Mouse (Mus musculus): ENCODE measurements around the gene Rtp2. TPM values are rescaled to one million over a fixed set of nuclear protein-coding genes. Genes with fewer than 3 reads are reported as not detected.
"Not testable (repeated sequence)": the region's sequence is repeated elsewhere in the genome, so short reads cannot be mapped to it uniquely, and the experiment has no call there.

Rtp2 gene
- polyA plus RNA-seq, 1 experiment from 2014 or later = not detected

GRCm38 (mm10) chr16:23934397-23934796, 2.2 kb upstream of the Rtp2 start:
- 73% methylated on average over 2 of the region's 2 CpGs for WGBS
- Histone ChIP-seq H3K27ac (replicated peaks) (no peak overlapping the region), H3K4me3 (no peak overlapping the region), H3K9me3 (no peaks in the 10 kb centered on the region), H3K4me2 (replicated peaks) (no peak overlapping the region), H3K9ac (replicated peaks) (no peak overlapping the region), H3K27me3 (no peaks in the 10 kb centered on the region), H3K36me3 (no peaks in the 10 kb centered on the region), H3K4me1 (no peaks in the 10 kb centered on the region)
- ATAC-seq (replicated peaks) = no peak

- no peak for ATAC-seq (replicated peaks)
- Histone ChIP-seq H3K4me1 (no peaks in the 10 kb centered on the region), H3K9me3 (no peaks in the 10 kb centered on the region), H3K9ac (replicated peaks) (no peak overlapping the region), H3K27me3 (no peaks in the 10 kb centered on the region), H3K36me3 (no peaks in the 10 kb centered on the region), H3K4me3 (no peak overlapping the region), H3K27ac (replicated peaks) (no peak overlapping the region), H3K4me2 (replicated peaks) (no peak overlapping the region)
- WGBS = 70% methylated on average over 18 of the region's 18 CpGs
These were observed 919 bp downstream of the Rtp2 start for GRCm38 (mm10) chr16:23931275-23931674.

- no peaks in the 10 kb centered on the region for H3K27me3 ChIP-seq
- no peak overlapping the region for H3K4me3 ChIP-seq
- no peak for ATAC-seq (replicated peaks)
- H3K4me1 ChIP-seq = no peaks in the 10 kb centered on the region
- H3K9me3 ChIP-seq = no peaks in the 10 kb centered on the region
- H3K27ac ChIP-seq (replicated peaks) = no peak overlapping the region
- WGBS = 93% methylated on average over 3 of the region's 3 CpGs
- no peak overlapping the region for H3K4me2 ChIP-seq (replicated peaks)
- H3K9ac ChIP-seq (replicated peaks) = no peak overlapping the region
- H3K36me3 ChIP-seq = no peaks in the 10 kb centered on the region
These were observed 1.6 kb downstream of the Rtp2 start for GRCm38 (mm10) chr16:23930426-23931073.

- Histone ChIP-seq H3K4me3 (no peak overlapping the region), H3K27ac (replicated peaks) (no peak overlapping the region), H3K4me2 (replicated peaks) (no peak overlapping the region), H3K9me3 (no peaks in the 10 kb centered on the region), H3K9ac (replicated peaks) (no peak overlapping the region), H3K27me3 (no peaks in the 10 kb centered on the region), H3K36me3 (no peaks in the 10 kb centered on the region), H3K4me1 (no peaks in the 10 kb centered on the region)
- ATAC-seq (replicated peaks) = no peak
- 91% methylated on average over 33 of the region's 33 CpGs for WGBS
These were observed 4.7 kb downstream of the Rtp2 start for GRCm38 (mm10) chr16:23927301-23928114.

GRCm38 (mm10) chr16:23922906-23923305, 9.3 kb downstream of the Rtp2 start:
- Histone ChIP-seq H3K4me3 (no peak overlapping the region), H3K27ac (replicated peaks) (no peak overlapping the region), H3K9me3 (no peaks in the 10 kb centered on the region), H3K9ac (replicated peaks) (no peak overlapping the region), H3K27me3 (no peaks in the 10 kb centered on the region), H3K4me2 (replicated peaks) (no peak overlapping the region), H3K36me3 (no peaks in the 10 kb centered on the region), H3K4me1 (no peaks in the 10 kb centered on the region)
- ATAC-seq (replicated peaks) = no peak
- 90% methylated on average over 1 of the region's 1 CpGs for WGBS

GRCm38 (mm10) chr16:23921697-23922096, 10.5 kb downstream of the Rtp2 start:
- H3K4me2 ChIP-seq (replicated peaks) = no peak overlapping the region
- H3K4me1 ChIP-seq = no peaks in the 10 kb centered on the region
- H3K36me3 ChIP-seq = no peaks in the 10 kb centered on the region
- no peak overlapping the region for H3K27ac ChIP-seq (replicated peaks)
- WGBS = 62% methylated on average over 5 of the region's 5 CpGs
- H3K9me3 ChIP-seq = no peaks in the 10 kb centered on the region
- ATAC-seq (replicated peaks) = no peak
- H3K27me3 ChIP-seq = no peaks in the 10 kb centered on the region
- H3K4me3 ChIP-seq = no peak overlapping the region
- no peak overlapping the region for H3K9ac ChIP-seq (replicated peaks)

GRCm38 (mm10) chr16:23919418-23919817, 12.8 kb downstream of the Rtp2 start:
- no peak overlapping the region for H3K27ac ChIP-seq (replicated peaks)
- no peaks in the 10 kb centered on the region for H3K36me3 ChIP-seq
- H3K4me3 ChIP-seq = no peak overlapping the region
- 84% methylated on average over 2 of the region's 2 CpGs for WGBS
- no peak overlapping the region for H3K4me2 ChIP-seq (replicated peaks)
- H3K4me1 ChIP-seq = no peaks in the 10 kb centered on the region
- ATAC-seq (replicated peaks) = no peak
- no peaks in the 10 kb centered on the region for H3K27me3 ChIP-seq
- H3K9ac ChIP-seq (replicated peaks) = no peak overlapping the region
- H3K9me3 ChIP-seq = no peaks in the 10 kb centered on the region

- Histone ChIP-seq H3K4me3 (no peak overlapping the region), H3K27ac (replicated peaks) (no peak overlapping the region), H3K9me3 (no peaks in the 10 kb centered on the region), H3K27me3 (no peaks in the 10 kb centered on the region), H3K4me2 (replicated peaks) (no peak overlapping the region), H3K36me3 (no peaks in the 10 kb centered on the region), H3K9ac (replicated peaks) (no peak overlapping the region), H3K4me1 (no peaks in the 10 kb centered on the region)
- no peak for ATAC-seq (replicated peaks)
- WGBS = 56% methylated on average over 3 of the region's 3 CpGs
These were observed 18.8 kb downstream of the Rtp2 start for GRCm38 (mm10) chr16:23913401-23913800.

GRCm38 (mm10) chr16:23912741-23913140, 19.5 kb downstream of the Rtp2 start:
- Histone ChIP-seq H3K27me3 (no peaks in the 10 kb centered on the region), H3K36me3 (no peaks in the 10 kb centered on the region), H3K4me3 (no peak overlapping the region), H3K27ac (replicated peaks) (no peak overlapping the region), H3K9me3 (no peaks in the 10 kb centered on the region), H3K4me2 (replicated peaks) (no peak overlapping the region), H3K9ac (replicated peaks) (no peak overlapping the region), H3K4me1 (no peaks in the 10 kb centered on the region)
- 72% methylated on average over 13 of the region's 13 CpGs for WGBS
- no peak for ATAC-seq (replicated peaks)

GRCm38 (mm10) chr16:23909015-23909354, 23.2 kb downstream of the Rtp2 start:
- not testable (repeated sequence) for H3K9me3 ChIP-seq; H3K27me3 ChIP-seq; ATAC-seq (replicated peaks); H3K4me2 ChIP-seq (replicated peaks); H3K36me3 ChIP-seq; H3K27ac ChIP-seq (replicated peaks); H3K4me3 ChIP-seq; H3K9ac ChIP-seq (replicated peaks); H3K4me1 ChIP-seq
- 86% methylated on average over 3 of the region's 3 CpGs for WGBS

GRCm38 (mm10) chr16:23908076-23909014, 23.8 kb downstream of the Rtp2 start:
- H3K36me3 ChIP-seq; H3K9ac ChIP-seq (replicated peaks); ATAC-seq (replicated peaks); H3K27ac ChIP-seq (replicated peaks); H3K4me2 ChIP-seq (replicated peaks); H3K4me3 ChIP-seq; H3K27me3 ChIP-seq; H3K4me1 ChIP-seq; H3K9me3 ChIP-seq: not testable (repeated sequence)
- WGBS = 80% methylated on average over 9 of the region's 9 CpGs

- not testable (repeated sequence) for H3K27me3 ChIP-seq; H3K36me3 ChIP-seq; H3K4me3 ChIP-seq; ATAC-seq (replicated peaks); H3K27ac ChIP-seq (replicated peaks); H3K9me3 ChIP-seq; H3K4me2 ChIP-seq (replicated peaks); H3K4me1 ChIP-seq; H3K9ac ChIP-seq (replicated peaks)
- WGBS = 87% methylated on average over 3 of the region's 3 CpGs
These were observed 25.6 kb downstream of the Rtp2 start for GRCm38 (mm10) chr16:23906586-23906985.

Data from forebrain, embryonic 15.5 days (tissue).